Mouse (Mus musculus): ENCODE results near the gene H2-DMb2. TPM values are rescaled to one million over a fixed set of nuclear protein-coding genes. Genes with fewer than 3 reads are reported as not detected.
A peak's percentile ranks its signal among the peaks of the same experiment; 100 is the strongest.

Gene H2-DMb2
- polyA plus RNA-seq, 1 experiment: 123 TPM

GRCm38 (mm10) chr17:34117421-34118112 is 25.5 kb upstream of the H2-DMb2 start:
- peak overlapping the region; percentile 80 for H3K4me3 ChIP-seq (ENCODE audit: control insufficient read depth, insufficient read depth, low read length)
- peak overlapping the region; percentile 24; the same call in 1 of the 2 replicates for H3K27ac ChIP-seq (ENCODE audit: control insufficient read depth, insufficient read depth, low read length)
- no peak for DNase-seq
- WGBS: 1% methylated on average over 5 of the region's 5 CpGs
- H3K4me1 ChIP-seq (replicated peaks; ENCODE audit: control insufficient read depth, insufficient read depth, low read length): peaks cover 12% of the 10 kb centered on the region
- TF ChIP-seq POLR2A (IDR thresholded peaks at IDR 0.05; ENCODE audit: control insufficient read depth, extremely low read depth, insufficient read depth, low read length, poor library complexity) (no peak), CTCF (IDR thresholded peaks at IDR 0.05; ENCODE audit: borderline replicate concordance, control insufficient read depth, extremely low read depth, insufficient read depth, low read length, poor library complexity) (no peak)
- no peaks in the 10 kb centered on the region for H3K27me3 ChIP-seq (ENCODE audit: control insufficient read depth, insufficient read depth, low read length)
- H3K36me3 ChIP-seq (ENCODE audit: control insufficient read depth, insufficient read depth, low read length): peaks cover 46% of the 10 kb centered on the region

GRCm38 (mm10) chr17:34118113-34118872 is 24.8 kb upstream of the H2-DMb2 start:
- DNase-seq: peak; percentile 66
- no peaks in the 10 kb centered on the region for H3K27me3 ChIP-seq (ENCODE audit: control insufficient read depth, insufficient read depth, low read length)
- under 1% methylated on average over 67 of the region's 67 CpGs for WGBS
- H3K4me3 ChIP-seq (ENCODE audit: control insufficient read depth, insufficient read depth, low read length): peak overlapping the region; percentile 80
- TF ChIP-seq POLR2A (IDR thresholded peaks at IDR 0.05; ENCODE audit: control insufficient read depth, extremely low read depth, insufficient read depth, low read length, poor library complexity) (no peak), CTCF (IDR thresholded peaks at IDR 0.05; ENCODE audit: borderline replicate concordance, control insufficient read depth, extremely low read depth, insufficient read depth, low read length, poor library complexity) (0 out of 2 replicates have a peak, but pooled peaks have one; percentile 22)
- H3K27ac ChIP-seq (ENCODE audit: control insufficient read depth, insufficient read depth, low read length): peak overlapping the region; percentile 43
- H3K36me3 ChIP-seq (ENCODE audit: control insufficient read depth, insufficient read depth, low read length): peaks cover 39% of the 10 kb centered on the region
- peaks cover 12% of the 10 kb centered on the region for H3K4me1 ChIP-seq (replicated peaks; ENCODE audit: control insufficient read depth, insufficient read depth, low read length)

GRCm38 (mm10) chr17:34118873-34119248 is 24.2 kb upstream of the H2-DMb2 start:
- H3K27me3 ChIP-seq (ENCODE audit: control insufficient read depth, insufficient read depth, low read length): no peaks in the 10 kb centered on the region
- H3K4me1 ChIP-seq (replicated peaks; ENCODE audit: control insufficient read depth, insufficient read depth, low read length): peaks cover 17% of the 10 kb centered on the region
- H3K36me3 ChIP-seq (ENCODE audit: control insufficient read depth, insufficient read depth, low read length): peaks cover 33% of the 10 kb centered on the region
- H3K27ac ChIP-seq (ENCODE audit: control insufficient read depth, insufficient read depth, low read length): peak overlapping the region; percentile 43
- H3K4me3 ChIP-seq (ENCODE audit: control insufficient read depth, insufficient read depth, low read length): peak overlapping the region; percentile 80
- WGBS: under 1% methylated on average over 38 of the region's 38 CpGs
- DNase-seq: no peak
- TF ChIP-seq POLR2A (IDR thresholded peaks at IDR 0.05; ENCODE audit: control insufficient read depth, extremely low read depth, insufficient read depth, low read length, poor library complexity) (no peak), CTCF (IDR thresholded peaks at IDR 0.05; ENCODE audit: borderline replicate concordance, control insufficient read depth, extremely low read depth, insufficient read depth, low read length, poor library complexity) (no peak)

GRCm38 (mm10) chr17:34119249-34120179 is 23.6 kb upstream of the H2-DMb2 start, which contains the start of gene H2-DMa:
Gene H2-DMa (plus strand): TSS chr17:34119541.
- no peaks in the 10 kb centered on the region for H3K27me3 ChIP-seq (ENCODE audit: control insufficient read depth, insufficient read depth, low read length)
- peak within 1 kb of the TSS; percentile 98 for H3K27ac ChIP-seq (ENCODE audit: control insufficient read depth, insufficient read depth, low read length)
- H3K36me3 ChIP-seq (ENCODE audit: control insufficient read depth, insufficient read depth, low read length): peaks cover 27% of the 10 kb centered on the region
- DNase-seq: peak; percentile 98
- H3K4me3 ChIP-seq (ENCODE audit: control insufficient read depth, insufficient read depth, low read length): peak within 1 kb of the TSS; percentile 80
- WGBS: under 1% methylated on average over 96 of the region's 96 CpGs
- peaks cover 19% of the 10 kb centered on the region for H3K4me1 ChIP-seq (replicated peaks; ENCODE audit: control insufficient read depth, insufficient read depth, low read length)
- TF ChIP-seq POLR2A (IDR thresholded peaks at IDR 0.05; ENCODE audit: control insufficient read depth, extremely low read depth, insufficient read depth, low read length, poor library complexity) (peak; percentile 100), CTCF (IDR thresholded peaks at IDR 0.05; ENCODE audit: borderline replicate concordance, control insufficient read depth, extremely low read depth, insufficient read depth, low read length, poor library complexity) (peak; percentile 51; the same call in 1 of the 2 replicates)

- WGBS: 1% methylated on average over 41 of the region's 42 CpGs
Observed at GRCm38 (mm10) chr17:34120180-34120723, 22.9 kb upstream of the H2-DMb2 start.

More at GRCm38 (mm10) chr17:34120180-34120723, 22.9 kb upstream of the H2-DMb2 start:
- H3K4me1 ChIP-seq (replicated peaks; ENCODE audit: control insufficient read depth, insufficient read depth, low read length): peaks cover 17% of the 10 kb centered on the region
- TF ChIP-seq CTCF (IDR thresholded peaks at IDR 0.05; ENCODE audit: borderline replicate concordance, control insufficient read depth, extremely low read depth, insufficient read depth, low read length, poor library complexity): no peak
- TF ChIP-seq POLR2A (IDR thresholded peaks at IDR 0.05; ENCODE audit: control insufficient read depth, extremely low read depth, insufficient read depth, low read length, poor library complexity): 0 out of 2 replicates have a peak, but pooled peaks have one; percentile 12
- DNase-seq: peak; percentile 79
- peaks cover 20% of the 10 kb centered on the region for H3K36me3 ChIP-seq (ENCODE audit: control insufficient read depth, insufficient read depth, low read length)
- peak overlapping the region; percentile 98 for H3K27ac ChIP-seq (ENCODE audit: control insufficient read depth, insufficient read depth, low read length)
- no peaks in the 10 kb centered on the region for H3K27me3 ChIP-seq (ENCODE audit: control insufficient read depth, insufficient read depth, low read length)
- H3K4me3 ChIP-seq (ENCODE audit: control insufficient read depth, insufficient read depth, low read length): peak overlapping the region; percentile 71

Data from thymus, adult 2 months (tissue).